Mouse (Mus musculus) cortical plate, adult 2 months (tissue): ENCODE data around the gene Gm17606.

Experiments used
- CTCF ChIP-seq: fragments of 200-500 bp; IDR thresholded peaks from 2 replicates; pipeline ENCODE4 v1.5.1; 2011; ENCODE audit warnings: mild to moderate bottlenecking, control low read depth, low read length; ENCODE audit not compliant: insufficient read depth; ENCODE audit errors: extremely low read depth
- POLR2A ChIP-seq: fragments of 200-500 bp; IDR thresholded peaks from 2 replicates; pipeline ENCODE4 v1.6.1; 2011; ENCODE audit warnings: mild to moderate bottlenecking, low read length, control low read depth; ENCODE audit not compliant: insufficient read depth; ENCODE audit errors: extremely low read depth

DNA sequence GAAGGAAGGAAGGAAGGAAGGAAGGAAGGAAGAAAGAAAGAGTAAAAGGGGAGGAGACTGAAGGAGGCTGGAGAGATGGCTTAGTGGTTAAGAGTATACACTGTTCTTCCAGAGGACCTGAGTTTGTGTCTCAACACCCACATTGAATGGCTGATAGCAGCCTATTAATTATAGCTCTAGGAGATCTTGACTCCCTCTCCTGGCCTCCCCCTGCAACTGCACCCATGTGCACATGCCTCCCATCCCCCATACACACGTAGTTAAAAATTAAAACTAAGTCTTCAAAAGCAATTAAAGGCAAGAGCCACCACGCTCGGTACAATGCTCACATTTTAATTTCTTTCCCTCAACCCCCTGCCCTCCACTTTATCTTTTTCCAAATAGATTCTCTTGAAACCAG is 46.7 kb upstream of the Gm17606 start:
- TF ChIP-seq CTCF (peak; percentile 30; the same call in 1 of the 2 replicates), POLR2A (no peak)
